Mouse (Mus musculus): ENCODE measurements at regions not wholly inside any gene's neighbourhood (a gene's known extent, or its start where the extent isn't known, plus 50 kb on each side); places are given as distances from the start of the nearest gene placed in this dataset.

DNA sequence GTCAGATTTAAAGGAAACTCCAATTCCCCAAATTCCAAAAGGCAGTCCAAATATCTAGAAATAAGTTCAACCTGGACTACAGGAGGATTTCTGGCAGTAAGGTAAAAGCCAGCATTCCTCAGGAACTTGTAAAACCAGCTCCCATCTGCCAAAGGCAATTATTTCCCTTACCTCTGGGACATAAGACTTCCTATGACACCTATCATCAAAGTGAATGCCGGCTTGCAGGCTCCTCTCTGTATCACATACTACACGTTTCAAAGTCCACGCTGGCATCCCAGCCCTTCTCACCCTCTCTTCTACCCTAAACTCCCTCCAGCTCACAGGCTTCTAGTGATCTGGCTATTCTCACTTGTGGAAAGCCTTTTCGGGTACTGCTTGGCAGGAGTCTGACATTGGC is 77.5 kb upstream of the Cul1 start:
- no peaks in the 10 kb centered on the region for H3K4me1 ChIP-seq (ENCODE audit: control insufficient read depth, insufficient read depth, low read length)
- no peaks in the 10 kb centered on the region for H3K9me3 ChIP-seq (replicated peaks; ENCODE audit: control insufficient read depth, low read length)
- no peak overlapping the region for H3K9ac ChIP-seq (replicated peaks; ENCODE audit: low read length)
- H3K27ac ChIP-seq (replicated peaks; ENCODE audit: low read depth, low read length), result no peak overlapping the region
- H3K4me2 ChIP-seq (ENCODE audit: low read depth, low read length), result no peak overlapping the region
- WGBS, result 78% methylated on average over 4 of the region's 4 CpGs
- no peaks in the 10 kb centered on the region for H3K27me3 ChIP-seq (ENCODE audit: control insufficient read depth, insufficient read depth, low read length)
- no peak for ATAC-seq (replicated peaks; ENCODE audit: insufficient number of reproducible peaks, low FRiP score, low TSS enrichment, low read depth)
- DNase-seq (ENCODE audit: low spot score), result peak; percentile 10
- no peak overlapping the region for H3K4me3 ChIP-seq (ENCODE audit: low read depth, low read length)
- no peaks in the 10 kb centered on the region for H3K36me3 ChIP-seq (replicated peaks; ENCODE audit: control insufficient read depth, insufficient read depth, low read depth, low read length)

- H3K4me1 ChIP-seq (ENCODE audit: control insufficient read depth, insufficient read depth, low read length), result no peaks in the 10 kb centered on the region
- no peak overlapping the region for H3K4me2 ChIP-seq (ENCODE audit: low read depth, low read length)
- H3K9ac ChIP-seq (replicated peaks; ENCODE audit: low read length), result no peak overlapping the region
- no peaks in the 10 kb centered on the region for H3K9me3 ChIP-seq (replicated peaks; ENCODE audit: control insufficient read depth, low read length)
- no peaks in the 10 kb centered on the region for H3K27me3 ChIP-seq (ENCODE audit: control insufficient read depth, insufficient read depth, low read length)
- H3K36me3 ChIP-seq (replicated peaks; ENCODE audit: control insufficient read depth, insufficient read depth, low read depth, low read length), result no peaks in the 10 kb centered on the region
- DNase-seq (ENCODE audit: low spot score), result no peak
- 80% methylated on average over 2 of the region's 2 CpGs for WGBS
- no peak for ATAC-seq (replicated peaks; ENCODE audit: insufficient number of reproducible peaks, low FRiP score, low TSS enrichment, low read depth)
- no peak overlapping the region for H3K27ac ChIP-seq (replicated peaks; ENCODE audit: low read depth, low read length)
- no peak overlapping the region for H3K4me3 ChIP-seq (ENCODE audit: low read depth, low read length)
Observed at GRCm38 (mm10) chr6:47381451-47381850, 71.7 kb upstream of the Cul1 start.

- DNase-seq (ENCODE audit: low spot score) (no peak), ATAC-seq (replicated peaks; ENCODE audit: insufficient number of reproducible peaks, low FRiP score, low TSS enrichment, low read depth) (no peak)
- H3K4me2 ChIP-seq (ENCODE audit: low read depth, low read length), result no peak overlapping the region
- H3K4me1 ChIP-seq (ENCODE audit: control insufficient read depth, insufficient read depth, low read length), result no peaks in the 10 kb centered on the region
- no peaks in the 10 kb centered on the region for H3K27me3 ChIP-seq (ENCODE audit: control insufficient read depth, insufficient read depth, low read length)
- no peak overlapping the region for H3K27ac ChIP-seq (replicated peaks; ENCODE audit: low read depth, low read length)
- no peak overlapping the region for H3K9ac ChIP-seq (replicated peaks; ENCODE audit: low read length)
- no peaks in the 10 kb centered on the region for H3K9me3 ChIP-seq (replicated peaks; ENCODE audit: control insufficient read depth, low read length)
- no peak overlapping the region for H3K4me3 ChIP-seq (ENCODE audit: low read depth, low read length)
- no peaks in the 10 kb centered on the region for H3K36me3 ChIP-seq (replicated peaks; ENCODE audit: control insufficient read depth, insufficient read depth, low read depth, low read length)
Observed at GRCm38 (mm10) chr6:47386550-47386949, 66.6 kb upstream of the Cul1 start.

DNA sequence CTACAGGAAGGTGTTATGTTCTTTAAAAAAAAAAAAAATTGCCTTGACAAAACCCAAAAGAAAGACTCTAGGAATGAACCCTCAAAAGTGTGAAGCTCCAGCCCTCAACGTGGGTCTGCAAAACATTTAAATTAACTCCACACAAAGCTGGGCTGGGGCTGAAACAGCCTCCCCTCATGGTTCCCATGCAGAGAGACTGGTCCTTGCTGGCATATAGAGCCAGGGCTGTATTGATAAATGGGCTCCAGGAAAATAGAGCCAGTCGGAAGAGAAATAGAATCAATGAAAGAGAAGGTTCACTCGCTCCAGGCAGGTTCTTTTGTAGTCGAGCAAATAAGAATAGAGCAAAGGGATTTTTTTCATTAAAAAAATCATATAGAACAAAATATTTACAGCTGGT is 63.3 kb upstream of the Cul1 start:
- Histone ChIP-seq H3K27me3 (ENCODE audit: control insufficient read depth, insufficient read depth, low read length) (no peaks in the 10 kb centered on the region), H3K9ac (replicated peaks; ENCODE audit: low read length) (no peak overlapping the region), H3K27ac (replicated peaks; ENCODE audit: low read depth, low read length) (no peak overlapping the region), H3K4me2 (ENCODE audit: low read depth, low read length) (no peak overlapping the region), H3K9me3 (replicated peaks; ENCODE audit: control insufficient read depth, low read length) (no peaks in the 10 kb centered on the region), H3K36me3 (replicated peaks; ENCODE audit: control insufficient read depth, insufficient read depth, low read depth, low read length) (no peaks in the 10 kb centered on the region), H3K4me1 (ENCODE audit: control insufficient read depth, insufficient read depth, low read length) (no peaks in the 10 kb centered on the region), H3K4me3 (ENCODE audit: low read depth, low read length) (no peak overlapping the region)
- ATAC-seq (replicated peaks; ENCODE audit: insufficient number of reproducible peaks, low FRiP score, low TSS enrichment, low read depth) (no peak), DNase-seq (ENCODE audit: low spot score) (no peak)
- WGBS, result 60% methylated on average over 4 of the region's 4 CpGs

GRCm38 (mm10) chr6:47390436-47391002 is 62.7 kb upstream of the Cul1 start:
- no peak for ATAC-seq (replicated peaks; ENCODE audit: insufficient number of reproducible peaks, low FRiP score, low TSS enrichment, low read depth)
- Histone ChIP-seq H3K36me3 (replicated peaks; ENCODE audit: control insufficient read depth, insufficient read depth, low read depth, low read length) (no peaks in the 10 kb centered on the region), H3K27me3 (ENCODE audit: control insufficient read depth, insufficient read depth, low read length) (no peaks in the 10 kb centered on the region), H3K4me3 (ENCODE audit: low read depth, low read length) (no peak overlapping the region), H3K4me1 (ENCODE audit: control insufficient read depth, insufficient read depth, low read length) (no peaks in the 10 kb centered on the region), H3K9me3 (replicated peaks; ENCODE audit: control insufficient read depth, low read length) (no peaks in the 10 kb centered on the region), H3K9ac (replicated peaks; ENCODE audit: low read length) (no peak overlapping the region), H3K4me2 (ENCODE audit: low read depth, low read length) (no peak overlapping the region), H3K27ac (replicated peaks; ENCODE audit: low read depth, low read length) (no peak overlapping the region)
- WGBS, result 39% methylated on average over 7 of the region's 7 CpGs
- no peak for DNase-seq (ENCODE audit: low spot score)

DNA sequence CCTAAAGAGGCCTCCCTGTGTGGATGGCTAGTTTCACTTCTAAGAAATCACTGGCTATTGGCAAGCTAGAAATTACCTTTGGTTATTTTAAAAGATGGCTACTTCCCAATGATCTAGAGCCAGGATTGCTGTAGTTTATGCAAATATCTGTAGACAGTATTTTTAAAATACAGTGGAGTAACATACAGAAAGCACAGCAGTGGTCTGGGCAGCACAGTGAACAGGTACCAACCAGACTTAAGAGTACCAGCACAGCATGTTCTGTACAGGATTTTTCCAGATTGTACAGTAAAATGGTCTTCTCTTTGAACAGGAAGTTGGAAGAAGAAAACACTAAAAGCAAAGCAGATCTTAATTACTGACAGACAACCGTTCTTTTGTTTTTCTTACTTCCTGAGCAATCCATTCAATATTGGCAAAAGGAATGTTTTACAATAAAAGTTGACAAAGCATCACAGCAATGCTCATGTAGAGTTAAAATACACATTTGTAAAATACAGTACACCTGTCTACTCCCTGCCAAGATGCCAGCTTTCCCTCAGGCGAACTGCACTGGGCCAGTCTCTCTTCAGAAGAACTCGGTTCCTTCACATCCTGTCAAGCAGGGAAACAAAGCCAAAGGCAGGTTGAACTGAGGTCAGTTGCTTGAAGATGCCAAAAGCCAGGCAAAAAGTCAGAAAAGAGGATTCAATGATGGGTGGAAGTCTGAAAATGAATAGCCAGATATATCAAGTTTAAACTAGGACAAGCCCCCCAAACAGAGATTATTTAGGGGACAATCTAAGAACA is 62.0 kb upstream of the Cul1 start:
- H3K4me3 ChIP-seq (ENCODE audit: low read depth, low read length), result no peak overlapping the region
- no peaks in the 10 kb centered on the region for H3K9me3 ChIP-seq (replicated peaks; ENCODE audit: control insufficient read depth, low read length)
- ATAC-seq (replicated peaks; ENCODE audit: insufficient number of reproducible peaks, low FRiP score, low TSS enrichment, low read depth), result no peak
- no peak overlapping the region for H3K9ac ChIP-seq (replicated peaks; ENCODE audit: low read length)
- no peaks in the 10 kb centered on the region for H3K4me1 ChIP-seq (ENCODE audit: control insufficient read depth, insufficient read depth, low read length)
- no peak overlapping the region for H3K4me2 ChIP-seq (ENCODE audit: low read depth, low read length)
- no peak for DNase-seq (ENCODE audit: low spot score)
- H3K36me3 ChIP-seq (replicated peaks; ENCODE audit: control insufficient read depth, insufficient read depth, low read depth, low read length), result no peaks in the 10 kb centered on the region
- no peaks in the 10 kb centered on the region for H3K27me3 ChIP-seq (ENCODE audit: control insufficient read depth, insufficient read depth, low read length)
- WGBS, result 40% methylated on average over 3 of the region's 3 CpGs
- H3K27ac ChIP-seq (replicated peaks; ENCODE audit: low read depth, low read length), result no peak overlapping the region

DNA sequence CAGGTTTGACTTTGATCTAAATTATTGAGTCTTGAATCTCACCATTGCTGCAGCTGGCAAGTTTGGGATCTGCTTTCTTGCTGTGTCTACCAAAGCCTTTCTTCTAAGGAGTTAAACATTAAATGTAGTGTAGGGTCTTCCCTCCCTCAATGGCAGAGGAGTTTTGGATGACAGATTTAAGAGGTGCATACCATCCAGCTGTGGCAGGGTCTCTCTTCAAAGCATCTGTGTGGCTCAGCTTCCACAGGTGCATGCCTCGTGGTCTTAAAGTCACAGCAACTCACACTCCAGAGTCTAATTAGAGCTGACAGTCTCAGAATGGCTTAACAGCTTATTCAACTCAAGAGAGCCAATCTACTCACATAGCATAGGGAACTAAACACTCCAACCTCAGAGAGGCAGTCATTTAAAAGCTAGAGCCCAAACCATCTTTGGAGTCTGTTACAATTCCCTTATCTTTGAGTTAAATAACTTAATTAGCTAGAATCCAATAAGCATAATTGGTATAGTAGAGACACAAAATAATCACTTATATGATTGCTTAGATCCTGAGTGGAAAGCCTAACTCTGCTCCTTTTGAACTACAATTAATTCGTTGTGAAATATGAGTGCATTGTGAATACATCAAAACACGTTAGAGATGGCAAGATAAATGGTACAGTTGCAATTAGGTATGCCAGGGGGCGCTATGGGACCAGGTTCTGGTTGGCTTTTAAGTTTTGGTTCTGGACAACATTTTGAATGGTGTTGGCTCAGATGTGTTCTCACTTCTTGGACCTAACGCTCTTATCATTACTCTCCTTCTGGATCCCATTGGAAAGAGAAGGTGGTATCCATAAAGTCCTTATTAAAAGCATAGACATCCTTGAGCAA is 57.5 kb upstream of the Cul1 start:
- no peak overlapping the region for H3K4me3 ChIP-seq (ENCODE audit: low read depth, low read length)
- peak; percentile 34 for DNase-seq (ENCODE audit: low spot score)
- no peak overlapping the region for H3K27ac ChIP-seq (replicated peaks; ENCODE audit: low read depth, low read length)
- H3K27me3 ChIP-seq (ENCODE audit: control insufficient read depth, insufficient read depth, low read length), result no peaks in the 10 kb centered on the region
- WGBS, result 36% methylated on average over 5 of the region's 5 CpGs
- H3K9me3 ChIP-seq (replicated peaks; ENCODE audit: control insufficient read depth, low read length), result no peaks in the 10 kb centered on the region
- H3K9ac ChIP-seq (replicated peaks; ENCODE audit: low read length), result no peak overlapping the region
- no peak overlapping the region for H3K4me2 ChIP-seq (ENCODE audit: low read depth, low read length)
- peak; percentile 44; the same call in 1 of the 2 replicates for ATAC-seq (replicated peaks; ENCODE audit: insufficient number of reproducible peaks, low FRiP score, low TSS enrichment, low read depth)
- no peaks in the 10 kb centered on the region for H3K36me3 ChIP-seq (replicated peaks; ENCODE audit: control insufficient read depth, insufficient read depth, low read depth, low read length)
- H3K4me1 ChIP-seq (ENCODE audit: control insufficient read depth, insufficient read depth, low read length), result no peaks in the 10 kb centered on the region

All from embryonic facial prominence, embryonic 11.5 days (tissue).